Mouse (Mus musculus) granulocyte monocyte progenitor cell, adult 5-6 weeks (primary cell): Measurements from ENCODE around the gene Mfap3. TPM values are rescaled to one million over a fixed set of nuclear protein-coding genes. Genes with fewer than 3 reads are reported as not detected.
"Not testable (repeated sequence)": the region's sequence is repeated elsewhere in the genome, so short reads cannot be mapped to it uniquely, and the experiment has no call there.

Source experiments
- ATAC-seq: replicated peaks from 2 replicates; pipeline ENCODE4 v1.8.0; 2016; ENCODE audit warnings: mild to moderate bottlenecking, moderate TSS enrichment, inconsistent platforms; ENCODE audit not compliant: poor library complexity, severe bottlenecking
- total RNA-seq, 2 experiments: library from RNA; stranded (forward) in 1 of 2; stranded (reverse) in 1 of 2; fragments of 200-712, 200-1000 nt in 1 of 2; fragments of >200 nt in 1 of 2; fragmentation: Nextera tagmentation in 1 of 2; gene quantifications; 2 replicates each; pipeline ENCODE4 v1.2.3; 2014 to 2017

The Mfap3 gene
- total RNA-seq, 2 experiments from 2014 or later: 26.6 TPM

- no peak for ATAC-seq
These were observed 7.4 kb downstream of the Mfap3 start for GRCm38 (mm10) chr11:57525900-57526299.

- no peak for ATAC-seq
These were observed 9.0 kb downstream of the Mfap3 start for GRCm38 (mm10) chr11:57527506-57527905.

- no peak for ATAC-seq
These were observed 10.6 kb downstream of the Mfap3 start for GRCm38 (mm10) chr11:57529111-57529510.

- ATAC-seq: no peak
These were observed 13.0 kb downstream of the Mfap3 start for GRCm38 (mm10) chr11:57531300-57531950.

- no peak for ATAC-seq
These were observed 13.8 kb downstream of the Mfap3 start for GRCm38 (mm10) chr11:57532306-57532705.

GRCm38 (mm10) chr11:57535912-57536311, 17.4 kb downstream of the Mfap3 start:
- no peak for ATAC-seq

GRCm38 (mm10) chr11:57539841-57540418, 21.5 kb downstream of the Mfap3 start:
- ATAC-seq: no peak

- no peak for ATAC-seq
These were observed 22.2 kb downstream of the Mfap3 start for GRCm38 (mm10) chr11:57540681-57541080.

GRCm38 (mm10) chr11:57548618-57549550, 30.4 kb downstream of the Mfap3 start:
- peak; percentile 88 for ATAC-seq

- no peak; the same call in 1 of the 2 replicates for ATAC-seq
These were observed 31.8 kb downstream of the Mfap3 start for GRCm38 (mm10) chr11:57550230-57550629.

- no peak for ATAC-seq
These were observed 32.6 kb downstream of the Mfap3 start for GRCm38 (mm10) chr11:57551016-57551415.

GRCm38 (mm10) chr11:57553015-57553780, 34.7 kb downstream of the Mfap3 start:
- no peak for ATAC-seq

GRCm38 (mm10) chr11:57557936-57558335, 39.5 kb downstream of the Mfap3 start:
- not testable (repeated sequence) for ATAC-seq

GRCm38 (mm10) chr11:57564564-57564963, 46.1 kb downstream of the Mfap3 start:
- ATAC-seq: no peak

- no peak for ATAC-seq
These were observed 47.9 kb downstream of the Mfap3 start for GRCm38 (mm10) chr11:57566091-57567035.

- no peak for ATAC-seq
These were observed 50.6 kb downstream of the Mfap3 start for GRCm38 (mm10) chr11:57568950-57569490.

- no peak for ATAC-seq
These were observed 52.6 kb downstream of the Mfap3 start for GRCm38 (mm10) chr11:57571035-57571434.

GRCm38 (mm10) chr11:57573686-57574274, 55.3 kb downstream of the Mfap3 start:
- ATAC-seq: no peak
